Mouse (Mus musculus): Measurements from ENCODE around the gene Sec14l1.

GRCm38 (mm10) chr11:117196681-117197080 lies 81.7 kb downstream of the Sec14l1 start:
- no peak for TF ChIP-seq CTCF (IDR thresholded peaks at IDR 0.05; ENCODE audit: extremely low read depth, insufficient read length, insufficient replicate concordance, low read depth, low read length)
- no peak for TF ChIP-seq POLR2A (IDR thresholded peaks at IDR 0.05; ENCODE audit: low read depth, low read length)
